Mouse (Mus musculus) brain, embryonic 14.5 days (tissue): ENCODE measurements at regions not wholly inside any gene's neighbourhood (a gene's known extent, or its start where the extent isn't known, plus 50 kb on each side); places are given as distances from the start of the nearest gene placed in this dataset.

Source experiments
- DNase-seq: peaks from one replicate; pipeline ENCODE4 v3.0.0-alpha.2; 2011; ENCODE audit warnings: low read depth
- CTCF ChIP-seq: fragments of 200-500 bp; IDR thresholded peaks from 2 replicates; pipeline ENCODE4 v1.5.1; 2012; ENCODE audit warnings: inconsistent platforms, mild to moderate bottlenecking, moderate library complexity, borderline replicate concordance; ENCODE audit not compliant: insufficient read depth, insufficient read length; ENCODE audit errors: extremely low read depth
- POLR2A ChIP-seq: fragments of 200-500 bp; IDR thresholded peaks from 2 replicates; pipeline ENCODE4 v1.6.1; 2012; ENCODE audit warnings: mild to moderate bottlenecking, inconsistent platforms, borderline replicate concordance; ENCODE audit not compliant: poor library complexity, insufficient read depth, insufficient read length, severe bottlenecking; ENCODE audit errors: extremely low read depth

DNA sequence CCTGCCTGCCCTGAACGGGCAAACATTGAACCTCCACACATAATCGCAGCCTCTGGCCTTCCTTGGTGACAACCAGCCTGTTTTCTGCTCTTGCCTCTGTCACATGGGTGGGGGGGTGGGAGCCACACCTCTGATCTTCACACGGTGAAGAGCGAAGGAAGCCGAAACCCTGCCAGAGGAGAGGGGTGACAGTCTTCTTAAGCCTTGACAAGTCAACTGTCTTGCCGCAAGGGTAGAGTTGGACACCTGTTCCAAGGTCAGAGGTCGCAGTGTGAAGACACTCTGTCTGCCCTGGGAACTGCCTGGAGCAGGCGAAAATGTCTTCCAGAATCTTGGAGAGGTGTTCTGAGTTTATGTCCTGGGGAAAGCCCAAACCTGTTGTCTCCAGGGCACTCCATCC is 364.8 kb upstream of the 3110018I06Rik start:
- TF ChIP-seq POLR2A, result no peak
- TF ChIP-seq CTCF, result no peak
- DNase-seq, result no peak

- DNase-seq, result no peak
- no peak for TF ChIP-seq CTCF
These were observed 364.1 kb upstream of the 3110018I06Rik start for GRCm38 (mm10) chr12:107124263-107124885.

DNA sequence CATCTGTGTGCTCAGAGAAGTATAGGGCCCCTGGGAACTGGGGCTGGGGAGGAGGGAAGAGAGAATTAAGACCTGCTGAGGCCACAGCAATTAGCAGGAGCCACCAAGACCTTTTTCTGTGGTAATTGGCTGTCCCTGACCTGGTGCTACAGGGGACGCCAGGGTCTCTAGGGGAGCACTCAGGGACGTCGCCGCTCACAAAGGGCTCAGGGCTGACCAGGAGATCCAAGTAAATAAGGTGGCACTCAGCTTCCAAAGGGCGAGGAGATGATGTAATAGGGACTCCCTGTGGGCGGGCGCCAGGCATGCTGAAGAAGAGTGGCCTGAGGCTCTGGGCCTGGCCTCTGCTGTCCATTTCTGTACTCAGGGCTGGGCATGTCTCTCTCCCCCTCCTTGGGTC is 363.2 kb upstream of the 3110018I06Rik start:
- no peak for DNase-seq
- TF ChIP-seq CTCF (no peak), POLR2A (no peak)

GRCm38 (mm10) chr12:107126056-107126455 is 362.4 kb upstream of the 3110018I06Rik start:
- DNase-seq, result no peak
- TF ChIP-seq CTCF (no peak), POLR2A (no peak)

- TF ChIP-seq CTCF (no peak), POLR2A (no peak)
- no peak for DNase-seq
These were observed 360.8 kb upstream of the 3110018I06Rik start for GRCm38 (mm10) chr12:107127591-107127990.

- TF ChIP-seq POLR2A, result no peak
- no peak for DNase-seq
These were observed 359.2 kb upstream of the 3110018I06Rik start for GRCm38 (mm10) chr12:107129232-107129631.

- TF ChIP-seq POLR2A, result no peak
- TF ChIP-seq CTCF, result no peak
- DNase-seq, result no peak
These were observed 357.1 kb upstream of the 3110018I06Rik start for GRCm38 (mm10) chr12:107131351-107131750.

- no peak for TF ChIP-seq CTCF
- TF ChIP-seq POLR2A, result no peak
- no peak for DNase-seq
These were observed 356.6 kb upstream of the 3110018I06Rik start for GRCm38 (mm10) chr12:107131841-107132240.

DNA sequence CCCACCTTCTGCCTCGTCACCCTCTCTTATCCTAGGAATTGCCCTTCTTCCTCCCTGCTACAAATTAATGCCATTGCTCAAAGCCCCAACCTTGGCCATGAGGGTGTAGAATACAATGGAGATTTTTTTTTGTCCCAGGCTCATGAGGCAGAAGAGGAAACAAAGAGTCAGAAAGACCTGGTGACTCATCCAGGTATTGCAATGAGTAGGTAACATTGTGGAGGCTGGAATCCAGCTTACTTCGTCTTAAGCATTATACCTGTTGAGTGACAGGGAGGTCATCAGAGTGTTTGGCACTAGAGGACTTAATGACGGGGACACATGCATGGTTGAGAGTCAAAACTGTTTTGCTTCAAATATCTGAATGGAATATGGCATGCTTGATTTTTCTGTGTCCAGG is 355.9 kb upstream of the 3110018I06Rik start:
- TF ChIP-seq CTCF (no peak), POLR2A (no peak)
- no peak for DNase-seq

GRCm38 (mm10) chr12:107134353-107134752 is 354.1 kb upstream of the 3110018I06Rik start:
- no peak for DNase-seq
- TF ChIP-seq CTCF (no peak), POLR2A (no peak)

- TF ChIP-seq POLR2A (no peak), CTCF (no peak)
- no peak for DNase-seq
These were observed 349.6 kb upstream of the 3110018I06Rik start for GRCm38 (mm10) chr12:107138677-107139400.

DNA sequence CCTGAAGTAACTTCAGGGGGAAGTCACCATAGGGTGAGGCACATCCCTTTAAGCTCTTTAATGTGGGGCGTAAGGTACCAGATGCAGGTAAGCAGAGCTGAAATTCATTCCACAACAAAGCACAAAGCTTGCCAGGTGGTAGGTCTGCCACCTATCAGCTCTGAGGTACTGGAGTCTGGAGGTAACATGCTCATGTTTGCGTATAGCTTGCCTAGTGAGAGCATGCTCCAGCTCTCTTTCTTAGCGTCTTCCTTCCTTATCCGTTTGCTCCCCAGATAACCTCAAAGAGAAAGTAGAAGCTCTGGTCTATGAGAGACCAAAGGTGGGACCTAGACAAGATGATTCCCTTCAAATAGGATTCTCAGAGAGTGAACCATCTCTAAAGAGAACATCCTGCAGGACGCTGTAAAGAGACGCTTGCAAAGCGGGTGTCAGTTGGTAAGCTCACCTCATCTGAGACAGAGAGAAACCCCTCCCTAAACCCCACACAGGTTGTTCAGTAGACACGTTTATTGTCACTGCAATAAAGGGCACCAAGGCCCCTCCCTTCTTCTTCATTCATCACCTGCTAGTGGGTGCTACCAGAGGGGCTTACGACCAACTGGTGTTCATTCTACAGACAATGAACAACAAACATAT is 347.4 kb upstream of the 3110018I06Rik start:
- no peak for DNase-seq
- TF ChIP-seq CTCF, result no peak
- TF ChIP-seq POLR2A, result no peak

DNA sequence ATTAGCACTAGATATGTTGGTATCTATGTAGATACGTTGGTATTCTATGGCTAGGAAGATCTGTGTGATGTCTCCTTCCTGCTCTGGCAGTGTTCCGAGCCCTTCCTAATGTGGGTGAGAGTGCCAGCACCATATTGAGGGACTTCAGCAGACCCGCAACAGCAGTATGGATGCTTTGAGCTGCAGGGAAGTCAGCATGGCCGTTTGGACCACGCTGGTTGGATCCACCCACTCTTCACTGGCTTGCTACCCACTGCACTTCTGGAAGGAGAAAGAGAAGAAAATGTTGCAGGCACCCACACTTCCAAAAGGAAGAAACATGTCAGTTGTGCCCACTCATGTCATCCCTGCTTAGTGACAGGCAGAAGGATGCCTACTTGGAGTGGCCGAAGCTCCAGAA is 346.2 kb upstream of the 3110018I06Rik start:
- no peak for DNase-seq
- TF ChIP-seq POLR2A (no peak), CTCF (no peak)
